Mouse (Mus musculus) retina, adult 2 months (tissue): ENCODE measurements around the gene 1600002K03Rik.

Experiments used
- DNase-seq: peaks from one replicate; pipeline ENCODE4 v3.0.0-alpha.2; 2012; ENCODE audit warnings: low read depth, low spot score

1600002K03Rik gene

DNA sequence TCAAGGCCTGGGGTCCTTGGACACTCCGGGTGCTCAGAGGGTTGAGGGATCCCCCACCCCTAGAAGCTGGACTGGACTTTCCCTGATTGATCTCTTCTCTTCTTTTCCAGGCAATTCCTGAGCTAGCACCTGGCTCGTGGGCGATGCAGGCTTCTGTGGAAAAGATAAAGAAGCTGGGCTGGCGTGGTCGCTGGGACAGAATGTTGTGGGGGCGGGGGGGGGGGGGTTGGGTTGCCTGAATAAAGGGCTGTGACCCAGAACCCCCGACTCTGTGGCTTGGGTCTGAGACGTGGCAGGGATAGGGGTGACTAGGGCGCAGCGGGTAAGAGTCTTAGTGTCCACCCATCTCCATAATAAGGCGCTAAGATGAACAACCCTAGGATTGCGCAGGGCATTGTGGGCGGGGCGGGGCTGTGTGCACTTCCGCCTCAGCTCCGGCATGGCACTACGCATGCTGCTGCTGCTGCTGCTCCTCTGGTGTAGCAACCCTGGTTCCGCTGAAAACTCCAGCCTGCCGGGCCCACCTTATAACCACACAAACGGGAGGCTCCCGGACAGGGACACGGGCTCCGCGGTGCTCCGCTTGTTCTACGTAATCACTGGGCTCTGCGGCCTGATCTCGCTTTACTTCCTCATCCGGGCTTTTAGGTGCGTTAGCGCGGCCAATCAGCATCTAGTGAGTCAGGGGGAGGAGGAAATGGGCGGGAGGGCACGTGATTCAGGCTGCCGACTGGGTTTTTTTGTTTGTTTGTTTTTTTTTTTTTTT, at the start of gene 1600002K03Rik:
Gene 1600002K03Rik, plus strand, starts transcription at position 418 of the 766 bp plus-strand sequence.
- DNase-seq: no peak

DNA sequence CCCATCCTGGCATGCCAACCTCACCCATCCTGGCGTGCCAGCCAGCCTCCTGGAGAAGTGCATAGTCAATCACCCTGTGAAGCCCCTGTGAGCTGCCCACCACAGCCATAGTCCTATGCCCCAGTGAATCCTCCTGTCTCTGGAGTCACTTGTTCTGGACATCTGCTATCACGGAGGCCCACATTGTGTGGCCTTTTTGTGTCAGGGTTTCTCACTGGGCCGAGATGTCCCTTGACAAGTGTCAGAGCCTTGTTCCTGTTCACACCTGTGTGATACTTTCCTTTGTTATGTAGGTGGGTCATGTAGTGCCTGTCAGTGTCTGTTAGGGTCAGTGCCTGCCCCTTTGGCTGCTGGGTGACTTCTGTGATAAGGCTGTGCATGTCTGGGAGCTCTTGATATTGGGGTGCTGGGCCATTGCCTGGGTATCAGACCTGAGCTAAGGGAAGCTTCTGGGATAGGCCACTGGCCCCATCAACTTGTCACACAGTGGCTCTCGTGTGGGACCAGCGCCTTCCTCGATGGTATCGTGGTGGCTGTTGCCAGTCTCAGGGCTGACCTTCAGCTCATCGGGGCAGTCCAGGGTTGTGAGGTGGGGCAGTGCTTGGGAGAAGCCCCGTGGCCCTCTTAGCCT, 48.7 kb upstream of the 1600002K03Rik start:
- no peak for DNase-seq

DNA sequence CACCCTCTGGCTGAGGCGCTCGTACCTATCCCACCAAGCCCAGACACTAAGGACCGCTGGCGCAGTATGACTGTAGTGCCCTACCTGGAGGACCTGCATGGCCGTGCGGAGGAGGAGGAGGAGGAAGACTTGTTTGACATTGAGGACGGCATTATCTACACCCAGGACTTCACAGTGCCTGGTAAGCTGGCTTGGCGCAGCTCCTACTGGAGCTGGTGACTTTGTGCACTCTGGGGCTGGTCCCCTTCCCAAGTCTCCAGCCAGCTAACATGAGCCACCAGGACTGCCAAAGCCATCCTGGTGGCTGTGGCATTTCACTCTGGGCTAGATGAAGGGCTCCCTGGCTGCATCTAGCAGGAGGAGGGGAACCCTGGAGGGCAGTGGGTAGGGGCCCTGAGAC, 44.8 kb upstream of the 1600002K03Rik start:
- DNase-seq: no peak

DNA sequence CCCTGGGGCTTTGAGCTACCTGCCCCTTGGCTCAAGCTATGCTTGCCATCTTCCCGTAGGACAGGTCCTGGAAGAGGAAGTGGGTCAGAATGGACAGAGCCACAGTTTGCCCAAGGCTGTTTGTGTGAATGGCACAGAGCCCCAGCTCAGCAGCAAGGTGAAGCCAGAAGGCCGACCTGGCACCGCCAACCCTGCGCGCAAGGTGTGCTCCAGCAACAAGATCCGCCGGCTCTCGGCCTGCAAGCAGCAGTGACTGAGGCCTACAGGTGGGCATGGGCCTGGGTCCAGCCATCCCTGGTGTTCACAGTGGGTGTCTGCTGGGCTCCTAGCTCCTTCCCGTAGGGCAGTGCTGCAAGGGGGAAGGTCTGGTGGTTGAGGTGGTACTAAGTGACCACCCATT, 42.9 kb upstream of the 1600002K03Rik start:
- no peak for DNase-seq

DNA sequence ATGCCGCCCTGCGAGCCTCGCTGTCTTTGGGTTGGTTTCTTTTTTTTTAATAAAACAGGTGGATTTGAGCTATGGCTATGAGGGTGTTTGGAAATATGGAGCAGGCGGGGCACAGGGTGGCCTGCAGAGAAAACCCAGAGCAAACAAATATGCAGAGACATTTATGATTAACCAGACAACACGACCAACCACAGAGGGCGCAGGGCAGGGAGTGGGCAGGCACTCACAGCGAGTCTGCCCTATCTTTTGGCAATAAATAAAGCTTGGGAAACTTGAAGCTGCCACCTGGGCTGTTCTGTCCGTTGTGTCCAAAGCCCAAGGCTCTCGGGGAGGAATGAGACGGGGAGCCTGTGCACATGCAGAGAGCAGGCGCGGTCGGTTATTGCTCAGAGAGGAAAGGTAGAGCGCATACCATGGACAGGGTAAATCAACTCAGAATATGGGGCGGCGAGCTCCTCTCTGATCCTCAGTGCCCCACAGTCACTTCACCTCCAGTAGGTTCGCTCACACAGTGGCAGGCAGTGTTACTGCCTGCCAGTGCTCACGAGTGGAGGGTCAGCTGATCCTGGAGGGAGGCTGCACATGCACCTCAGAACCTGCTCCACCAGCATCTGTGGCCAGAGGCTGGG, 42.2 kb upstream of the 1600002K03Rik start:
- DNase-seq: no peak

DNA sequence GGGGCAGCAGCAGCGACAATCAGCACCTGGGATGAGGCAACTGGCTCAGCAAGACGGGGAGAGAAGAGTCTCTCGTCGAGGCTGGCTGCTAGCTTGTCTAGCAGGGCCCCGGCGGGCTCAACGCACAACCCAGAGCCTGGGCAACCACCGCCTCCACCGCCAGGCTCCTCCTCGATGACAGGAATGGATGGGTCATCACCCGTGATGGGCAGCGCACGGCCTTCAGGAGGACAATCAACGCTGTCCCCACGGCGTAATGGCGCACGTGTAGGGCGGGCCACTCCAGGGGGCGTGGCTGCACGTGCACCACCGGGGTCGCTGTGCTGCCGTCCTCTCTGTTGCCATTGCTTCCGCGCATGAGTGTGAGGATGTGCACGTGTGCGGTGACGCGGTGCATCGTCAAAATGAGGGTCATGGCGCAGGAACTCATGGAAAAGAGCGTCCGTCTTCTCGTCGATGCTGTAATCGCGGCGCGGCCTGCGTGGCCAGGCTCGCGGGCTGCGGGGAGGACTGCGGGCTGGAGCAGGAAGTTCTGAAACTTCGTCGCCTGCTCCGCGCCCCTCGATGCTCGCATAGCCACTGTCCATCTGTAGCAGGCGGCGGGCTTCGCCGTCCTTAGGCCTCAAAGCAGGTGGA, 41.3 kb upstream of the 1600002K03Rik start:
- DNase-seq: no peak

DNA sequence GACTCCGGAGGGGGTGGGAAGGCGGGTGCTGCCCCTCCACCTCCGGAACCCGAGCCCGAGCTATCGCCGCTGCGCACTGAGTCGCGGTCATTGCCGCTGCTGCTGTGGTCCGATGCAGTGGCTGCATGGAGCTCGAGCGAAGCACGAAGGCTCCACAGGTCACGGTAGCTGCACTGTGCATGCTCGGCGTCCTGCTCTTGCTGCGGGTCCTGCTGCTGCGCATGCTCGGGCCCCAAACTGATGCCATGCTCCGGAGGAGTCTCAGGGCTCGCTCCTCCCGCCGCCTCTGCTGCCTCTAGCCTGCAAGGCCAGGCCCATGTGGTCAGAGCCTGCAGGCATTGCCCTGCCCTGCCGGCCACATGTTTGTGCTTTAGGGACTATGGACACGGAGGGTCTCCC, 40.8 kb upstream of the 1600002K03Rik start:
- no peak for DNase-seq

DNA sequence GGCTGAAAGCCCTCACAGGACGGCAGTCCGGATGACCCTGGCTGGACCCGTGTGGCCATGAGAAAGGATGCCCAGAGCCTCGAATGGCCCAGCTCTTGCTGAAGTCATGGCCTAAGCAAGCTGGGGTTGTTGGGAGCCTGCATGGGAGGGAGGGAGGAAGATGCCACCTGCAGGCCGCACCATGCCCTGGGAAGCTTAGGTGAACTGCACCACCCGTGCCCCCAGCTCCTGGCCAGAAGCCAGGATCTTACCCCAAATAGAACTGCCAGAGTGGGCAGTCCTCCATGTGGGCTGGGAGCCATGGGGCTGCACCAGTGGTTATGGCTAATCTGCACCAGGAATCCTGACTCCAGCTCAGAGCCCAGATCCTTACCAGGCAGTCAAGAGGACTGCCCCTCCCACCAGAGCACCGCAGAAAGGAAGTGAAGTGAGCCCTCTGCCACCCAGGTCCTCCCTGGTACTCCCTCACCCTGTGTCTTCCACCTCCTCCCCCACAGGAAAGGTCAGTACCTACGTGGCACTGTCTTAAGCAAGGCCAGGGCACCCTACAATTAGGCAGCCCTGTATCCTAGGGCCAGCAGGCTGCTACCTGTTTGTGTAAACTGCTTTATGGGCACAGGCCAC, 39.4 kb upstream of the 1600002K03Rik start:
- DNase-seq: no peak

DNA sequence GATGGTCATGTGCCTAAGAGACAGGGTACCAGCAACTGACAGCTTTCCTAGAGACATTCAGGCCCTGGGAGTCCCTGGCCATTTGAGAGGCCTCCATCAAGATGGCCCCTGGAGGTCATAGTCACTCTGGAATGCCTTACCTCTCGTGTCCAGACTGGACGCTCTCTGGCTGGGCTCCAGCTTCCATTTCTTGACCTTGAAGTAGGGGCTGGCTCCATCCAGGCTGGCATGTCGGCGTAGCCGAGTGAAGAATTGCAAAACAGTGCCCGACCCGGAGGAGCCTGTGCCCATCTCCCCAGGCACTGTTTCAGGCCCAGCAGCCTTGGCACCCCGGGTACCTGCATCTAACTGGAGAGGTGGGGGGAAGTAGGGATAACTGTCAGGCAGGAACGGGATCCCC, 38.3 kb upstream of the 1600002K03Rik start:
- DNase-seq: no peak

DNA sequence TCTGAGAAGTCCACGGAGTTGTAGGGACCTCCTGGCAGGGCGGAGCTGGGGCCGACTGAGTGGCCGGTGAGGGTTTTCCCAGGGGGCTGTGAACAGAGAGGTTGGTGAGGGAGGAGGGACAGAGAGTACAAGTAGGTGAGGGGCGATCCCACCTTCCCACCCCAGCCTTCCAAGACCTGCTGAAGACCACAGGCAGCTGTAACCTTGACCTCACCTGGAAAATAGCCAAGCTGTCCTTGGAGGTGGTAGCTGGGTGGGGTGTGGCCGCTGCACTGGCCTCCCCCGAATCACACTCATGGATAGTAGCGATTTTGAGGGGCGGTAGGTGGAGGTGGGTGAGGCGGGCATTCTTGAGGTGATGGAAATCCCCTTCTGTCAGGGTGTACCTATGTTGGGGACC, 37.6 kb upstream of the 1600002K03Rik start:
- no peak for DNase-seq

DNA sequence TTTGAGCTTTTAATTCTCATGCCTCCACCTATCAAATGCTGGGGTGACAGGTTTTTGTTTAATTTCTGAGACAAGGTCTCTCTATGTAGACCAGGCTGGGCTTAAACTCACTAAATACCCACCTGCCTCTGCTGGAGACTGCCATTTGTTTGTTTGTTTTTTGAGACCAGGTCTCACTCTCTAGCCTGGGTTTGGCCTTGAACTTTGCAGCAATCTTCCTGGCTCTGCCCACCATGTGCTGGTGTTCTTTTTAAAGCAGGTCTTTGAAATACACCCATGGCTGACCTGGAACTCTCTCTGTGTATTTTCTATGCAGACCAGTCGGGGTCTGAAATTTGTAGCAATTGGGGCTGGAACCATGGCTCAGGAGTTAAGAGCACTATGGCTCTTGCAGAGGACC, 37.1 kb upstream of the 1600002K03Rik start:
- no peak for DNase-seq

DNA sequence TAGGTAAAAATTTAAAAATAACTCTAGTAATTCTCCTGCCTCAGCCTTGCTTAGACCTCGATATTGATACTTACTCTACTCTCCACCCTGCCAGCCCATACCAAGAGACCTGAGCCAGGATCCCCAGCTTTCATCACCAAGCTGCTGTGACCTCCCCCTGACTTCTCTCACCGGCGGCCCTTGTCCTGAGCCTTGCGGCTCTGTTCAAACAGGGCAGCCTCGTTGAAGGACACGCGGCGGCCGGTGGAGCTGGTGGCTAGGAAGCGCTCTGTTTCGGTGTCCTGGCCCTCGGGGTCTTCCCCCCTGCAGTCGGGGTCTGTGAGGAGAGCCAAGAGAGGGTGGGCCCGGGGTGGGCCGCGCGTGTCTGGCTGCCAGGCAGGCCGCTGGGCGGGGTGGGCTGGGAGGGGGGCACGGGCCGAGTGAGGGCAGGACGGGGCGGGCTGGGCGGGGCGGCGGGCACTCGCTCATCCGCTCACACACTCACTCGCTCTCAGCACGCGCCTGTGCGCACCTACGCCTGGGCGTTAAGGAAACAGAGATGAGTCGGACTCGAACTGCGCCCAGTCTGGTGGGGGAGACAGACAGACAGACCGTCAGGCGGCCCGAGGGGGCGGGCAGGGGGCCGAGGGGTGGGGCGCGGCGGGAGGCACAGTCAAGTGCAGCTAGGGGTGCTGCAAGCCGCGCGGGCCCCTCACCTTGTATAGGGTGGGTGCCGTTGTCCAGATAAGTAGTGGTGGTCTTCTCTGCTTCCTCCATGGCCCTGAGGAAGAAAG, 36.4 kb upstream of the 1600002K03Rik start:
- DNase-seq: no peak

DNA sequence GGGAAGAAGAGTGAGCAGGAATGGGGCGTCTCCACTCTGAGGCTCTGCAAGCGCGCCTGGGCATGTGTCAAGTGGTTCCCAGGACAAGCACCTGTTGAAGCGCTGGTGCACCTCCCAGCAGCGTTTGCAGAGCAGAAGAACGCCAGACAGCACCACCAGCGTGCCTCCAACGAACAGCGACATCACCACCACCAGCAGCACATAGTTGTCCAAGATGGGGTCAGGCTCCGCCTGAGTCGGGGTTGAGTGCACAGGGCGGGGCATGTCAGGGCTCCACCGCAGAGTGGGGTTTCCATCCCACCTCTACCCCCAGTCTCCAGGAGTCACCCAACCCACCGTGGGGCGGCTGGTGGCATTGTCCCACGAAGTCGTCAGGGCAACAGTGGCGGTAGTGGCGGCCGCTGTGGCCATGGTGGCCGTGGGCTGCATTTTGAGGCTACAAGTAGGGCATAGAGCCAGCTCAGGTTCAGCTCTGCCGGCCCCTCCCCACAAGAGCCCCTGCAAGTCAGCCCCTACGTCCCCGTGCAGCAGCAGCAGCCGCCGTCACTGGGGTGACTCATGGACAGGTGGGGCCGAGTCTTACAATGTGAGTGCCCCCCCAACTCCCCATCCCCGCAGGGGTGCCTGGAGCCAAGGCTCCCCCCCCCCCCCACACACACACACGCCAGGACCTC, 35.7 kb upstream of the 1600002K03Rik start:
- no peak for DNase-seq

DNA sequence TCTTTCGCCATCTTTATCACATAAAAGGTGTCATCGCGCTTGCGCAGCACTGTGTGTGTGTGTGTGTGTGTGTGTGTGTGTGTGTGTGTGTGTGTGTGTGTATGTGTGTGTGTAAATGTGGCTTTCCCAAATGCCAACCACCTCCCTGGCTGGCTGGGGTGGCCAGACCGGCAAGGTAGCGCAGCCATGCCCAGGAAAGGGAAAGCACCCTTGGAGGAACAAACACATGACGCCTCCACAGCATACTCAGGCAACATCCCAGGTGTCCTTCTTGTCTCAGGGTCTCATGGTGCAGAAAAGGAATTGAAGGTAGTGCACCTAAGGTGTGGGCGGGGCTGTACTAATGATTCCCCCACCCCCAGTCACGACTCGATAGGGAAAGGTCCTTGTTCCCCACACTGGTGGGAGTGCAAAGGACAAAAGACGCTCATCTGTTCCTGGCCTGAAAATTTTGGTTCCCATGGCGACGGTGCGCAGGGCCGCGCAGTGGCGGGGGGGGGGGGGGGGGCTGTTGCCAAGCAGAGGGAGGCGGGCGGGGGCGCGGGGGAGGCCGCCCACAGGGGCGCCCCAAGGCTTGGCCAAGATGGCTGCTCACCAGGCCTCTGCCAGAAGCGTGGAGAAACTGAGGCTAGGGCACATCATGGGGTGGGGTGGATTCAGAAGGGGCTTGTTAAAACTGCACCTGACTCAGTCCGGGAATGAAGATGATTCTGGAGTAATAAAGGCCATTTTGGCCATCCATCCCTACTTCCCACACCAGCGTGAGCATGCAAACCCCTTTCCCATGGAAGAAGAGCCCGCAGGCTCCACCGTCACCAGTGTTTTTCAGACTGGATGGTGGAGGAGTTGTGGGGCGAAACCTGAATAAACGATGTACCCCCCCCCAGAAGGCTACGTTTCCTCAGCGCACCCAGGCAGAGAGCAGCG, 34.9 kb upstream of the 1600002K03Rik start:
- DNase-seq: no peak

DNA sequence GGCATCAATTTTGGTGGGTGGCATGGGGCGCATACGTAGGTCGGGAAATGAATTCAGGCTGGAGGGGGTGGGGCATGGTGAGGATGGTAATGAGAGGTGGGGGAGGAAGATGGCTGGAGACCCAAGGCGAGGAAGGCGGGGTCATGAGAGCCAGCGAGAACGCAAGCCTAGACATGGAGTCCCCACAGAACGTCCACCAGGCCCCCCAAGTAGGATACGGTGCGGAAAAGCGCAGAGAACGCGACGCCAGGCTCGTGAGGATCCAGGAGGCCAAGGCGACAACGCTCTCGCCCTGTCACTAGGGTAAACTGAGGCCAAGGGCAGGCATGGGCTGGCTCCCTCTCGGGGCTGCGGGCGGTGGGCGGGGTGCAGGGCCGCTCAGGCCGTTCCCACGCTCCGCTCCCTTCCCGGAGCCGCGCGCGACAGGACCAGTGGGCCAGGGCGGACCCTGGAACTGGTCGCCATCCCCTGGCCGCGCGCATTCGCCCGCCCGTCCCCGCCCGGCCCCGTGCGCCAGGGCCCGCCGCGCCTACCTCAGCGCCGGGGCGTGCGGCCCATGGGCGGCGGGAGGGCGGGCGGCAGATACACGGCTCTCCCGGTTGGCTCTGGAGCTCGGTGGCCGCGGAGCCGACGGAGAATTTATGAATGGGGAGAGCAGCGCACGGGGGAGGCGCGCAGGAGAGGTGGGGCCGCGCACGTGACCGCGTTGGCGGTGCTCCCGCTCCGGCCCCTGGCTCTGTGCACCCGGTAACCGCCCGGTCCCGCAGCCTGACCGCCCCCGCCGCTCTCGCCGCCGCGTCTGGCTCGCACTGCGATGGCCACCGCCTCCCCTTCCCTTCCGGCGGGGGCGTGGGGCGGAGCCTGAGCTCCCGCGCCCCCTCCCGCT, 33.9 kb upstream of the 1600002K03Rik start, which contains the start of gene Atp5d:
Gene Atp5d, plus strand, starts transcription at position 80 of the 886 bp plus-strand sequence.
- DNase-seq: no peak

DNA sequence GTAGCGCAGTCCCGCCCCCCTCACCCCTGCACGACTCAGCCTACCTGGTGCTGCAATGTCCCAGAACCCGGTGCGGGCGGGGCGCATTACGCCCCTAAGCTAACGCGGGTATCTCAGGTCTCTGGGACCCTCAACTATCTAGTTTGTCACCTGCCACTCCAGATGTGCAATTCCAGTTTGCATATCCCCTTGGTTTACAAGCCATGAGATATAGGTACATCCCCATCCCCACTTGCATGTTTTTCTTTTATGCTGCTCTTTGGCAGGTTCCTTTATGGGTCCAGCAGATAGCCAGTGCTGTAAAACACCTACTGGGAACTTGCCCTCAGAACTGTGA, 33.3 kb upstream of the 1600002K03Rik start:
- no peak for DNase-seq

DNA sequence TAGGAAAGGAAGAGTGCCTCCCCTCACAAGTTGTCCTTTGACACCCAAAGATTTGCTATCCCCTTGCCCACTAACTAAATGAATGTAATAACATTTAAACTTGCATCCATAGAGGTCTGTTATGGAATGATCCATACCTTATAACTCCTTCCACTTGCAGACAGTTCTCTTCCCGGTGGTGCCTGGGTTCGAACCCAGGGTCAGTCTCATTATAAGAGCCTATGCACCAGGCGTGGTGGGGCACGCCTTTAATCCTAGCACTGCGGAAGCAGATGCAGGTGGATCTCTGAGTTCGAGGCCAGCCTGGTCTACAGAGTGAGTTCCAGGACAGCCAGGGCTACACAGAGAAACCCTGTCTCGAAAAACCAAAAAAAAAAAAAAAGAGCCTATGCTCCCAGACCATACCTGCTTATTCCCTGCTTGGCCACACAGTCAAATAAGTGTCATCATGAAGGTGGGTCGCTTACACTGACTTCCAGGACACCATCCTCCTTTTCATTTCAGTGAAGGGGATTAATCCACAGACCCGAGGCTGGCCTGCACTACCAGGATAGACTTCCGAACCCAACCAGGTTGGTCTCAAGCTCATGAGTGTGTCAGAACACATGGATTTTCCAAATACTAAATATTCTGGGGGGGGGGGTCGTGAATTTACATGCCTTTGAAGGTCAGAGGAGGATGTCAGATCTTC, 32.6 kb upstream of the 1600002K03Rik start:
- no peak for DNase-seq

DNA sequence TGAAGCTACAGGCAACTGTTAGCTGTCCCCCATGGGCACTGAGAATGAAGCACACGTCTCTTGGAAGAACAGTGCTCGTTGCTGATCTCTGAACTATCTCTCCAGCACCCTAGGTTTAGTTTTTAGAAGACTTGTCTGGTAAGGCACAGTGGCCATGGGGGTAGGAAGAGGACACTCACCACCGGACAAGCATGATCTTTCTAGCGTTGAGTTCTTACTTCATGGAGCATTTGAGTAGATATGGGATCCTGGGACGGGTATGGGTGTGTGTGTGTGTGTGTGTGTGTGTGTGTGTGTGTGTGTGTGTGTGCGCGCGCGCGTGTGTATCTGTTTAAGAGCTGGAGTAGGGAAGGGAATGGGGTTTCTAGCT, 32.1 kb upstream of the 1600002K03Rik start, which contains the start of gene Cbarp:
Gene Cbarp, minus strand, starts transcription at position 170 of the 370 bp plus-strand sequence.
- no peak for DNase-seq
